Mouse (Mus musculus): ENCODE results near the gene Cyp2c67.
"Not testable (repeated sequence)": the region's sequence is repeated elsewhere in the genome, so short reads cannot be mapped to it uniquely, and the experiment has no call there.

Cyp2c67 gene

DNA sequence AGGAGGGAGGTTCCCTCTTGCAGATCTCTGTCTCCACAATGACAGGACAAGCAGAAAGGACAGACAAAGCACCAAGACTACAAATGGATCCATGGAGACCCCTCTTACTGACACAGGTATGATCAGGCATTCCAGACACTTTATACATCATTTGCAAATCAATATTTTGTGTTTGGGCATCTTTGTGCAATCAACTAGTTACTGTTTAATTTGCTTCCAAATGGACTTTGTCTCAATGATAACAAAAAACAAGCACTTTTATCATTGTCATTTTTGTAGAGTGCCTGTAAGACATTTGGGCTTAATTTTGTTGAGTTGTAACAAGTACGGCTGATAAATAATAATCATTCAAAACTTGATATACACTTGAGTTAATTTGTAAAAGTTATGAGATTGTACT is at the start of gene Cyp2c67:
Gene Cyp2c67, minus strand, starts transcription at position 114 of the 400 bp plus-strand sequence.
- no peak for DNase-seq (ENCODE audit: low spot score in 2 of 2)

DNA sequence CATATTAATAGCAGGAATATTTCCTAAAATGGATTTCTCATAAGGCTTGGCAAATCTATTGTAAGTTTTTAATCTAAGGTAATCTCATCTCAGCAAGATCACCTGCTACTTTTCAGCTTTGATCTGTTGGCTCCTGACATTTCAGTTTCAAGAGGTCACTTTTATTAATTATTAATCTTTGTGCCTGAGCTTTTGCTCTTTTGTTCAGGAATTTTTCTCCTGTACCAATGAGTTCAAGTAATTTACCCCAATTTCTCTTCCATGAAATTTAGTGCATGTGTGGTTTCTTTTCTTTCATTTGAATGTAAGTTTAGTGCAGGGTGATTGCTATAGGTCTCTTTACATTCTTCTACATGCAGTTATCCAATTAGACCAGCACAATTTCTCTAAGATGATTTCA is 16.8 kb upstream of the Cyp2c67 start:
- DNase-seq (ENCODE audit: low spot score in 2 of 2), result not testable (repeated sequence)

DNA sequence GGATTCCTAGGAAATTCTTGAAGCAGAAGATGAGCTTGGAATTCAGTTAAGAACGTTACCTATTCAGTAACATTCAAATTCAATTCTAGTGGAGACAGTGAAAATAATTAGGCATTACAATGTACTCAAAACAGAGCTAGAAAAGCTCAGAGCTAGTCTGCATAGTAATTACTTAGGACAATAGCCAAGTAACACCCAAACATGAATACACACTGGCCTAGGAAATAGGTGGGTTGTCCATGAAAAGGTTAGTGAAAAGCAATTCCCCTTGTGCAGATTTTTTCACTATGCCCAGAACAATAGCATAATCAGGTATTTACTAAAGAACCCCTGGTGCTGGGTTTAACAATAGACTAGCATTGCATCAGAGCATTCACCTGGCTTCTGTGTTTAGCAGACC is 3.5 kb upstream of the Cyp2c67 start:
- no peak for DNase-seq (ENCODE audit: low spot score in 2 of 2)

- no peak for DNase-seq (ENCODE audit: low spot score in 2 of 2)
Observed at GRCm38 (mm10) chr19:39647519-39647918, 1.3 kb downstream of the Cyp2c67 start.

DNA sequence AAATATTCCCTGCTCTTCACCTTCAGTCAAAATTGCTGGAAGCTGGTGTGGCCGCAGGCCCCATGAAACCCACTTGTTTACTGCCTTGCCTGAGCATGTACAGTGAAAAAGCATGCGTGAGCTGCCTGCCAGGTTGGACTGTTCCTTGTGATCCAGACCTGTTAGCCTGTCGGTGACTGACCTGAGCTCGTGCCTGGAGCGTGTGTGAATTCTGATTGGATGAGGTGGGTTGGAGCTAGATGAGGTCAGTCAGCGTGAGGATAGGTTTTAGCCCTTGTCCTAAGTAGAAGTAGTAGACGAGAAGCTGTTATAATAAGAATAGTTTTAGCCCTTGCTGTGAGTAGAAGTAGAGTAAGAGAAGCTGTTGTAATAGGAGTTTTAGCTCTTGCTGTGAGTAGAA is 4.3 kb downstream of the Cyp2c67 start:
- not testable (repeated sequence) for DNase-seq (ENCODE audit: low spot score in 2 of 2)

Data from spleen, postnatal 14 days (tissue).